Mouse (Mus musculus): ENCODE results near the gene Tmem259. TPM values are rescaled to one million over a fixed set of nuclear protein-coding genes. Genes with fewer than 3 reads are reported as not detected.
A peak's percentile ranks its signal among the peaks of the same experiment; 100 is the strongest.

Tmem259 gene
- total RNA-seq, 1 experiment: 127 TPM

- DNase-seq (ENCODE audit: low read depth, low spot score): peak; percentile 78
- Histone ChIP-seq H3K9ac (ENCODE audit: insufficient read depth, low read depth, low read length, poor library complexity, severe bottlenecking) (peak overlapping the region; percentile 51; the same call in 1 of the 2 replicates), H3K36me3 (ENCODE audit: control insufficient read depth, insufficient read depth, low read length, poor library complexity, severe bottlenecking) (peaks cover 16% of the 10 kb centered on the region), H3K27ac (ENCODE audit: insufficient read depth, low read depth, low read length, poor library complexity, severe bottlenecking) (no peak overlapping the region), H3K9me3 (ENCODE audit: control insufficient read depth, insufficient read depth, low read depth, low read length) (no peaks in the 10 kb centered on the region), H3K4me1 (ENCODE audit: control insufficient read depth in 2 of 2, insufficient read depth in 2 of 2, low read length in 2 of 2, poor library complexity in 1 of 2) (peaks cover 2 to 25% of the 10 kb centered on the region in 2 experiments; a peak in 2 of 4 replicates), H3K4me3 (ENCODE audit: insufficient read depth in 1 of 2, low read depth in 1 of 2, low read length in 2 of 2, poor library complexity in 1 of 2, severe bottlenecking in 1 of 2) (0 out of 4 replicates have a peak overlapping the region, but pooled peaks of 1 of the 2 experiments have one; percentile 1)
- no peak for TF ChIP-seq CHD2 (IDR thresholded peaks at IDR 0.05; ENCODE audit: low read depth, low read length)
- peak; percentile 65 for TF ChIP-seq ZC3H11A (IDR thresholded peaks at IDR 0.05; ENCODE audit: borderline replicate concordance, low read depth, low read length)
- in situ Hi-C loops (cut with MboI; ENCODE audit: low sequenced_read_pairs in 2 of 2, unreplicated experiment in 2 of 2): no loop called here
These were observed 25.9 kb downstream of the Tmem259 start for GRCm38 (mm10) chr10:79958140-79958816.

GRCm38 (mm10) chr10:79956643-79957154, 27.4 kb downstream of the Tmem259 start:
- no peak overlapping the region for H3K4me3 ChIP-seq (ENCODE audit: insufficient read depth in 1 of 2, low read depth in 1 of 2, low read length in 2 of 2, poor library complexity in 1 of 2, severe bottlenecking in 1 of 2)
- H3K9ac ChIP-seq (ENCODE audit: insufficient read depth, low read depth, low read length, poor library complexity, severe bottlenecking): no peak overlapping the region
- TF ChIP-seq ZC3H11A (IDR thresholded peaks at IDR 0.05; ENCODE audit: borderline replicate concordance, low read depth, low read length) (no peak), CHD2 (IDR thresholded peaks at IDR 0.05; ENCODE audit: low read depth, low read length) (no peak), ZNF384 (IDR thresholded peaks at IDR 0.05; ENCODE audit: low read depth, low read length) (no peak), HCFC1 (IDR thresholded peaks at IDR 0.05; ENCODE audit: borderline replicate concordance, insufficient read depth, low read length) (no peak)
- no peaks in the 10 kb centered on the region for H3K9me3 ChIP-seq (ENCODE audit: control insufficient read depth, insufficient read depth, low read depth, low read length)
- DNase-seq (ENCODE audit: low read depth, low spot score): no peak
- in situ Hi-C loops (cut with MboI; ENCODE audit: low sequenced_read_pairs in 2 of 2, unreplicated experiment in 2 of 2): no loop called here
- H3K27ac ChIP-seq (ENCODE audit: insufficient read depth, low read depth, low read length, poor library complexity, severe bottlenecking): 0 out of 2 replicates have a peak overlapping the region, but pooled peaks have one; percentile 83
- peaks cover 2 to 25% of the 10 kb centered on the region in 2 experiments; a peak in 2 of 4 replicates for H3K4me1 ChIP-seq (ENCODE audit: control insufficient read depth in 2 of 2, insufficient read depth in 2 of 2, low read length in 2 of 2, poor library complexity in 1 of 2)
- H3K36me3 ChIP-seq (ENCODE audit: control insufficient read depth, insufficient read depth, low read length, poor library complexity, severe bottlenecking): peaks cover 9% of the 10 kb centered on the region

- H3K36me3 ChIP-seq (ENCODE audit: control insufficient read depth, insufficient read depth, low read length, poor library complexity, severe bottlenecking): peaks cover 1% of the 10 kb centered on the region; the same call in 1 of the 2 replicates
- H3K9me3 ChIP-seq (ENCODE audit: control insufficient read depth, insufficient read depth, low read depth, low read length): no peaks in the 10 kb centered on the region
- DNase-seq (ENCODE audit: low read depth, low spot score): no peak
- peaks cover 0 to 22% of the 10 kb centered on the region in 2 experiments; a peak in 2 of 4 replicates for H3K4me1 ChIP-seq (ENCODE audit: control insufficient read depth in 2 of 2, insufficient read depth in 2 of 2, low read length in 2 of 2, poor library complexity in 1 of 2)
- no peak overlapping the region for H3K4me3 ChIP-seq (ENCODE audit: insufficient read depth in 1 of 2, low read depth in 1 of 2, low read length in 2 of 2, poor library complexity in 1 of 2, severe bottlenecking in 1 of 2)
- TF ChIP-seq CHD2 (IDR thresholded peaks at IDR 0.05; ENCODE audit: low read depth, low read length): no peak
- no peak for TF ChIP-seq HCFC1 (IDR thresholded peaks at IDR 0.05; ENCODE audit: borderline replicate concordance, insufficient read depth, low read length)
- TF ChIP-seq MAFK (IDR thresholded peaks at IDR 0.05; ENCODE audit: insufficient read depth, low read depth, low read length): no peak
- no peak for TF ChIP-seq ZC3H11A (IDR thresholded peaks at IDR 0.05; ENCODE audit: borderline replicate concordance, low read depth, low read length)
- no peak for TF ChIP-seq ZNF384 (IDR thresholded peaks at IDR 0.05; ENCODE audit: low read depth, low read length)
- H3K9ac ChIP-seq (ENCODE audit: insufficient read depth, low read depth, low read length, poor library complexity, severe bottlenecking): peak overlapping the region; percentile 7; the same call in 1 of the 2 replicates
- peak overlapping the region; percentile 83 for H3K27ac ChIP-seq (ENCODE audit: insufficient read depth, low read depth, low read length, poor library complexity, severe bottlenecking)
- in situ Hi-C loops (cut with MboI; ENCODE audit: low sequenced_read_pairs in 2 of 2, unreplicated experiment in 2 of 2): no loop called here
These were observed 28.4 kb downstream of the Tmem259 start for GRCm38 (mm10) chr10:79955691-79956090.

GRCm38 (mm10) chr10:79953946-79954345, 30.2 kb downstream of the Tmem259 start:
- no peaks in the 10 kb centered on the region for H3K9me3 ChIP-seq (ENCODE audit: control insufficient read depth, insufficient read depth, low read depth, low read length)
- peaks cover 2% of the 10 kb centered on the region; the same call in 1 of the 2 replicates for H3K36me3 ChIP-seq (ENCODE audit: control insufficient read depth, insufficient read depth, low read length, poor library complexity, severe bottlenecking)
- H3K4me3 ChIP-seq (ENCODE audit: insufficient read depth in 1 of 2, low read depth in 1 of 2, low read length in 2 of 2, poor library complexity in 1 of 2, severe bottlenecking in 1 of 2): no peak overlapping the region
- H3K9ac ChIP-seq (ENCODE audit: insufficient read depth, low read depth, low read length, poor library complexity, severe bottlenecking): no peak overlapping the region
- no peak for DNase-seq (ENCODE audit: low read depth, low spot score)
- in situ Hi-C loops (cut with MboI; ENCODE audit: low sequenced_read_pairs in 2 of 2, unreplicated experiment in 2 of 2): no loop called here
- TF ChIP-seq HCFC1 (IDR thresholded peaks at IDR 0.05; ENCODE audit: borderline replicate concordance, insufficient read depth, low read length): no peak
- TF ChIP-seq CHD2 (IDR thresholded peaks at IDR 0.05; ENCODE audit: low read depth, low read length): no peak
- TF ChIP-seq ZC3H11A (IDR thresholded peaks at IDR 0.05; ENCODE audit: borderline replicate concordance, low read depth, low read length): no peak
- TF ChIP-seq ZNF384 (IDR thresholded peaks at IDR 0.05; ENCODE audit: low read depth, low read length): no peak
- no peak for TF ChIP-seq MAFK (IDR thresholded peaks at IDR 0.05; ENCODE audit: insufficient read depth, low read depth, low read length)
- H3K27ac ChIP-seq (ENCODE audit: insufficient read depth, low read depth, low read length, poor library complexity, severe bottlenecking): no peak overlapping the region
- H3K4me1 ChIP-seq (ENCODE audit: control insufficient read depth in 2 of 2, insufficient read depth in 2 of 2, low read length in 2 of 2, poor library complexity in 1 of 2): peaks cover 0 to 25% of the 10 kb centered on the region in 2 experiments; a peak in 2 of 4 replicates

Data from ES-E14 (cell line).